Mouse (Mus musculus) olfactory bulb, adult 2 months (tissue): Measurements from ENCODE around the gene Prkcz.

Experiments
- CTCF ChIP-seq: fragments of 200-500 bp; IDR thresholded peaks from 2 replicates; pipeline ENCODE4 v1.5.1; 2012; ENCODE audit warnings: low read depth, mild to moderate bottlenecking, low read length, moderate library complexity; ENCODE audit not compliant: insufficient read depth
- POLR2A ChIP-seq: fragments of 200-500 bp; IDR thresholded peaks from 2 replicates; pipeline ENCODE4 v1.6.1; 2012; ENCODE audit warnings: mild to moderate bottlenecking, low read depth, low read length, moderate library complexity; ENCODE audit not compliant: insufficient read depth

- no peak for TF ChIP-seq CTCF
- no peak for TF ChIP-seq POLR2A
Measured at GRCm38 (mm10) chr4:155318266-155318665, 42.9 kb downstream of the Prkcz start.
